Mouse (Mus musculus): ENCODE results near the gene Slc9a8. TPM values are rescaled to one million over a fixed set of nuclear protein-coding genes. Genes with fewer than 3 reads are reported as not detected.

The Slc9a8 gene
- polyA plus RNA-seq, 1 experiment from 2014 or later = 25.9 TPM

GRCm38 (mm10) chr2:167436371-167436770 is 14.9 kb downstream of the Slc9a8 start:
- Histone ChIP-seq H3K4me1 (ENCODE audit: control insufficient read depth, insufficient read depth, low read length) (no peaks in the 10 kb centered on the region), H3K4me2 (ENCODE audit: low read depth, low read length) (no peak overlapping the region), H3K27ac (ENCODE audit: low read depth, low read length) (no peak overlapping the region), H3K36me3 (ENCODE audit: control insufficient read depth, insufficient read depth, low read length) (0 out of 2 replicates have a peak, but pooled peaks cover 7% of the 10 kb centered on the region), H3K4me3 (ENCODE audit: low read depth, low read length) (no peak overlapping the region), H3K9ac (replicated peaks; ENCODE audit: low read depth, low read length) (no peak overlapping the region), H3K27me3 (ENCODE audit: control insufficient read depth, insufficient read depth, low read length) (no peaks in the 10 kb centered on the region), H3K9me3 (ENCODE audit: control insufficient read depth, low read length) (no peaks in the 10 kb centered on the region)
- WGBS = 92% methylated on average over 5 of the region's 5 CpGs
- ATAC-seq (ENCODE audit: low read depth) = no peak

- WGBS = 100% methylated on average over 3 of the region's 3 CpGs
- Histone ChIP-seq H3K36me3 (ENCODE audit: control insufficient read depth, insufficient read depth, low read length) (0 out of 2 replicates have a peak, but pooled peaks cover 13% of the 10 kb centered on the region), H3K4me3 (ENCODE audit: low read depth, low read length) (no peak overlapping the region), H3K27ac (ENCODE audit: low read depth, low read length) (no peak overlapping the region), H3K9me3 (ENCODE audit: control insufficient read depth, low read length) (no peaks in the 10 kb centered on the region), H3K9ac (replicated peaks; ENCODE audit: low read depth, low read length) (no peak overlapping the region), H3K4me1 (ENCODE audit: control insufficient read depth, insufficient read depth, low read length) (no peaks in the 10 kb centered on the region), H3K4me2 (ENCODE audit: low read depth, low read length) (no peak overlapping the region), H3K27me3 (ENCODE audit: control insufficient read depth, insufficient read depth, low read length) (no peaks in the 10 kb centered on the region)
- ATAC-seq (ENCODE audit: low read depth) = no peak
Observed at GRCm38 (mm10) chr2:167439422-167439821, 17.9 kb downstream of the Slc9a8 start.

- H3K9ac ChIP-seq (replicated peaks; ENCODE audit: low read depth, low read length) = no peak overlapping the region
- H3K4me3 ChIP-seq (ENCODE audit: low read depth, low read length) = no peak overlapping the region
- 95% methylated on average over 4 of the region's 4 CpGs for WGBS
- no peak overlapping the region for H3K27ac ChIP-seq (ENCODE audit: low read depth, low read length)
- H3K36me3 ChIP-seq (ENCODE audit: control insufficient read depth, insufficient read depth, low read length) = peaks cover 17% of the 10 kb centered on the region
- no peak overlapping the region for H3K4me2 ChIP-seq (ENCODE audit: low read depth, low read length)
- no peaks in the 10 kb centered on the region for H3K27me3 ChIP-seq (ENCODE audit: control insufficient read depth, insufficient read depth, low read length)
- ATAC-seq (ENCODE audit: low read depth) = no peak
- no peaks in the 10 kb centered on the region for H3K9me3 ChIP-seq (ENCODE audit: control insufficient read depth, low read length)
- no peaks in the 10 kb centered on the region for H3K4me1 ChIP-seq (ENCODE audit: control insufficient read depth, insufficient read depth, low read length)
Observed at GRCm38 (mm10) chr2:167443411-167444193, 22.1 kb downstream of the Slc9a8 start.

- peak overlapping the region; percentile 4; the same call in 1 of the 2 replicates for H3K27ac ChIP-seq (ENCODE audit: low read depth, low read length)
- H3K9ac ChIP-seq (replicated peaks; ENCODE audit: low read depth, low read length) = no peak overlapping the region
- no peak for ATAC-seq (ENCODE audit: low read depth)
- no peak overlapping the region for H3K4me3 ChIP-seq (ENCODE audit: low read depth, low read length)
- no peaks in the 10 kb centered on the region for H3K9me3 ChIP-seq (ENCODE audit: control insufficient read depth, low read length)
- H3K27me3 ChIP-seq (ENCODE audit: control insufficient read depth, insufficient read depth, low read length) = no peaks in the 10 kb centered on the region
- 82% methylated on average over 20 of the region's 20 CpGs for WGBS
- H3K36me3 ChIP-seq (ENCODE audit: control insufficient read depth, insufficient read depth, low read length) = peaks cover 22% of the 10 kb centered on the region
- H3K4me1 ChIP-seq (ENCODE audit: control insufficient read depth, insufficient read depth, low read length) = no peaks in the 10 kb centered on the region
- no peak overlapping the region for H3K4me2 ChIP-seq (ENCODE audit: low read depth, low read length)
Observed at GRCm38 (mm10) chr2:167445911-167446780, 24.6 kb downstream of the Slc9a8 start.

- Histone ChIP-seq H3K27ac (ENCODE audit: low read depth, low read length) (no peak overlapping the region), H3K36me3 (ENCODE audit: control insufficient read depth, insufficient read depth, low read length) (peaks cover 24% of the 10 kb centered on the region), H3K4me3 (ENCODE audit: low read depth, low read length) (no peak overlapping the region), H3K4me2 (ENCODE audit: low read depth, low read length) (no peak overlapping the region), H3K9ac (replicated peaks; ENCODE audit: low read depth, low read length) (no peak overlapping the region), H3K9me3 (ENCODE audit: control insufficient read depth, low read length) (no peaks in the 10 kb centered on the region), H3K4me1 (ENCODE audit: control insufficient read depth, insufficient read depth, low read length) (no peaks in the 10 kb centered on the region), H3K27me3 (ENCODE audit: control insufficient read depth, insufficient read depth, low read length) (no peaks in the 10 kb centered on the region)
- ATAC-seq (ENCODE audit: low read depth) = no peak
- WGBS = 96% methylated on average over 7 of the region's 7 CpGs
Observed at GRCm38 (mm10) chr2:167447207-167447606, 25.7 kb downstream of the Slc9a8 start.

- Histone ChIP-seq H3K36me3 (ENCODE audit: control insufficient read depth, insufficient read depth, low read length) (peaks cover 23% of the 10 kb centered on the region), H3K4me3 (ENCODE audit: low read depth, low read length) (no peak overlapping the region), H3K27ac (ENCODE audit: low read depth, low read length) (no peak overlapping the region), H3K9me3 (ENCODE audit: control insufficient read depth, low read length) (no peaks in the 10 kb centered on the region), H3K27me3 (ENCODE audit: control insufficient read depth, insufficient read depth, low read length) (no peaks in the 10 kb centered on the region), H3K4me2 (ENCODE audit: low read depth, low read length) (no peak overlapping the region), H3K4me1 (ENCODE audit: control insufficient read depth, insufficient read depth, low read length) (no peaks in the 10 kb centered on the region), H3K9ac (replicated peaks; ENCODE audit: low read depth, low read length) (no peak overlapping the region)
- ATAC-seq (ENCODE audit: low read depth) = no peak
- WGBS = 93% methylated on average over 8 of the region's 8 CpGs
Observed at GRCm38 (mm10) chr2:167447629-167448028, 26.1 kb downstream of the Slc9a8 start.

GRCm38 (mm10) chr2:167449331-167450275 is 28.1 kb downstream of the Slc9a8 start:
- no peak overlapping the region for H3K4me2 ChIP-seq (ENCODE audit: low read depth, low read length)
- no peak overlapping the region for H3K4me3 ChIP-seq (ENCODE audit: low read depth, low read length)
- no peak for ATAC-seq (ENCODE audit: low read depth)
- H3K9ac ChIP-seq (replicated peaks; ENCODE audit: low read depth, low read length) = no peak overlapping the region
- H3K27ac ChIP-seq (ENCODE audit: low read depth, low read length) = no peak overlapping the region
- no peaks in the 10 kb centered on the region for H3K27me3 ChIP-seq (ENCODE audit: control insufficient read depth, insufficient read depth, low read length)
- H3K36me3 ChIP-seq (ENCODE audit: control insufficient read depth, insufficient read depth, low read length) = peaks cover 23% of the 10 kb centered on the region
- H3K9me3 ChIP-seq (ENCODE audit: control insufficient read depth, low read length) = no peaks in the 10 kb centered on the region
- WGBS = 93% methylated on average over 21 of the region's 21 CpGs
- no peaks in the 10 kb centered on the region for H3K4me1 ChIP-seq (ENCODE audit: control insufficient read depth, insufficient read depth, low read length)

GRCm38 (mm10) chr2:167450647-167451046 is 29.1 kb downstream of the Slc9a8 start:
- no peaks in the 10 kb centered on the region for H3K27me3 ChIP-seq (ENCODE audit: control insufficient read depth, insufficient read depth, low read length)
- ATAC-seq (ENCODE audit: low read depth) = no peak
- no peak overlapping the region for H3K27ac ChIP-seq (ENCODE audit: low read depth, low read length)
- H3K4me1 ChIP-seq (ENCODE audit: control insufficient read depth, insufficient read depth, low read length) = no peaks in the 10 kb centered on the region
- H3K9ac ChIP-seq (replicated peaks; ENCODE audit: low read depth, low read length) = no peak overlapping the region
- no peak overlapping the region for H3K4me3 ChIP-seq (ENCODE audit: low read depth, low read length)
- H3K4me2 ChIP-seq (ENCODE audit: low read depth, low read length) = no peak overlapping the region
- H3K36me3 ChIP-seq (ENCODE audit: control insufficient read depth, insufficient read depth, low read length) = peaks cover 17% of the 10 kb centered on the region; the same call in 1 of the 2 replicates
- 91% methylated on average over 8 of the region's 8 CpGs for WGBS
- H3K9me3 ChIP-seq (ENCODE audit: control insufficient read depth, low read length) = no peaks in the 10 kb centered on the region
